ENCODE assay signal across 24 mouse cellular contexts in genomic region chr1:134080881-134081450, GRCm38 (mm10). TPM values are rescaled to one million over a fixed set of nuclear protein-coding genes. Genes with fewer than 3 reads are reported as not detected.
DNase-seq lines count a peak whose midpoint lies in the region; ATAC-seq and TF ChIP-seq lines count a peak whose summit lies in the region.
"Had no signal": no experiment of that assay in that cellular context is flagged by ENCODE, and none has a peak within 500 bp of the region (broad histone marks: within the 10 kb centered on the region; RNA-seq: fewer than 3 reads in every experiment).

No protein-coding gene starts in this region.

- H3K4me2 ChIP-seq in heart, embryonic 16.5 days (ENCODE audit: low read depth, low read length): no peak overlapping the region
- H3K4me2 ChIP-seq in liver, embryonic 16.5 days (ENCODE audit: low read depth, low read length): no peak overlapping the region
- H3K4me2 ChIP-seq: embryonic facial prominence, embryonic 12.5 days; forebrain, embryonic 15.5 days; hindbrain, embryonic 14.5 days; intestine, embryonic 15.5 days had no signal

- intact Hi-C loops in heart, postnatal 25 days (cut with DNase I): no loop called here
- intact Hi-C loops in left cerebral cortex, adult 2 months (cut with DNase I): no loop called here

- H3K9me3 ChIP-seq in heart, embryonic 16.5 days (replicated peaks; ENCODE audit: control insufficient read depth, low read length): no peaks in the 10 kb centered on the region
- H3K9me3 ChIP-seq in liver, embryonic 16.5 days (replicated peaks; ENCODE audit: control insufficient read depth, low read length): no peaks in the 10 kb centered on the region
- H3K9me3 ChIP-seq: embryonic facial prominence, embryonic 12.5 days; forebrain, embryonic 15.5 days; intestine, embryonic 15.5 days; limb, embryonic 10.5 days had no signal

- H3K4me1 ChIP-seq in heart, embryonic 16.5 days (ENCODE audit: control insufficient read depth, insufficient read depth, low read length): peaks cover 49% of the 10 kb centered on the region
- peaks cover 72% of the 10 kb centered on the region for H3K4me1 ChIP-seq in liver, embryonic 16.5 days (ENCODE audit: control insufficient read depth, low read depth, low read length)

- peak; percentile 49 for DNase-seq in cerebellum, adult 9-11 months
- no peak for DNase-seq in heart, postnatal 25 days (ENCODE audit: low spot score)
- DNase-seq in left cerebral cortex, adult 2 months (ENCODE audit: extremely low spot score in 1 of 2, low spot score in 2 of 2): no peak
- DNase-seq in left cerebral cortex, adult 11 months (ENCODE audit: low spot score): no peak
- DNase-seq in thymus, postnatal 4 days: no peak
- DNase-seq: adrenal gland, adult 8-10 months; cerebellum, adult 18-20 months; midbrain, embryonic 14.5 days; retina, postnatal 1 day; right cerebral cortex, postnatal 4 days; thymus, postnatal 36 days had no signal

- H3K27ac ChIP-seq in heart, embryonic 16.5 days (ENCODE audit: low read length): no peak overlapping the region
- H3K27ac ChIP-seq in left cerebral cortex, adult 2 months: peak overlapping the region; percentile 65; the same call in 1 of the 2 replicates
- H3K27ac ChIP-seq in liver, embryonic 16.5 days (ENCODE audit: low read length): peak overlapping the region; percentile 60
- H3K27ac ChIP-seq: embryonic facial prominence, embryonic 12.5 days; hindbrain, embryonic 14.5 days had no signal

- H3K36me3 ChIP-seq in heart, embryonic 16.5 days (ENCODE audit: control insufficient read depth, insufficient read depth): 0 out of 2 replicates have a peak, but pooled peaks cover 9% of the 10 kb centered on the region
- peaks cover 15% of the 10 kb centered on the region for H3K36me3 ChIP-seq in liver, embryonic 16.5 days (ENCODE audit: control insufficient read depth, insufficient read depth)
- H3K36me3 ChIP-seq: embryonic facial prominence, embryonic 12.5 days; forebrain, embryonic 15.5 days; intestine, embryonic 15.5 days had no signal

- no peak for ATAC-seq in cerebellum, adult (ENCODE audit: insufficient number of reproducible peaks, low FRiP score, low TSS enrichment)
- no peak for ATAC-seq in heart, embryonic 16.5 days (replicated peaks; ENCODE audit: extremely low read depth, insufficient read depth, low FRiP score)
- no peak for ATAC-seq in liver, embryonic 16.5 days (ENCODE audit: low read depth)
- ATAC-seq: forebrain, embryonic 15.5 days; intestine, embryonic 15.5 days had no signal

- TF ChIP-seq CTCF in left cerebral cortex, adult 2 months (IDR thresholded peaks at IDR 0.05): no peak

- 0 out of 2 replicates have a peak overlapping the region, but pooled peaks have one; percentile 7 for H3K9ac ChIP-seq in heart, embryonic 16.5 days (ENCODE audit: low read length)
- H3K9ac ChIP-seq in liver, embryonic 16.5 days (ENCODE audit: low read depth, low read length): peak overlapping the region; percentile 80; the same call in 1 of the 2 replicates
- H3K9ac ChIP-seq: embryonic facial prominence, embryonic 12.5 days; forebrain, embryonic 15.5 days; hindbrain, embryonic 14.5 days; intestine, embryonic 15.5 days had no signal

- H3K4me3 ChIP-seq in heart, embryonic 16.5 days (ENCODE audit: low read length): no peak overlapping the region
- no peak overlapping the region for H3K4me3 ChIP-seq in left cerebral cortex, adult 2 months
- H3K4me3 ChIP-seq in liver, embryonic 16.5 days (ENCODE audit: low read depth, low read length): no peak overlapping the region
- H3K4me3 ChIP-seq: embryonic facial prominence, embryonic 12.5 days; forebrain, embryonic 15.5 days; intestine, embryonic 15.5 days; layer of hippocampus, adult 2 months; limb, embryonic 10.5 days had no signal

- no peaks in the 10 kb centered on the region for H3K27me3 ChIP-seq in heart, embryonic 16.5 days (ENCODE audit: control insufficient read depth, insufficient read depth, low read length)
- no peaks in the 10 kb centered on the region for H3K27me3 ChIP-seq in liver, embryonic 16.5 days (ENCODE audit: control insufficient read depth, insufficient read depth, low read depth, low read length)
- H3K27me3 ChIP-seq: embryonic facial prominence, embryonic 12.5 days; forebrain, embryonic 15.5 days; intestine, embryonic 15.5 days had no signal

- 75% methylated on average over 5 of the region's 5 CpGs for WGBS in heart, embryonic 16.5 days
- WGBS in liver, embryonic 16.5 days (ENCODE audit: insufficient replicate concordance): 71% methylated on average over 5 of the region's 5 CpGs

RNA-seq across cellular contexts. Expression of gene Btg2, which starts 2.0 kb away (rescaled TPM):
- polyA plus RNA-seq in heart, embryonic 16.5 days (2015; fragmentation: Nextera tagmentation; extraction: Ambion mirVana): 49.5 and 50.9 TPM in 2 replicates
- total RNA-seq in heart, postnatal 25 days (2021): 10 to 100 TPM; 25.7 to 29.2 TPM
- total RNA-seq in left cerebral cortex, adult 2 months (2021): 10 to 100 TPM; 26.2 to 28.3 TPM
- polyA plus RNA-seq in liver, embryonic 16.5 days (2015; fragmentation: Nextera tagmentation; extraction: Ambion mirVana): 107 and 109 TPM in 2 replicates

RNA-seq across cellular contexts. Expression of gene Chit1, which starts 30.1 kb away (rescaled TPM):
- 0.31 and 0.46 TPM in 2 replicates for polyA plus RNA-seq in heart, embryonic 16.5 days (2015; fragmentation: Nextera tagmentation; extraction: Ambion mirVana)
- total RNA-seq in heart, postnatal 25 days (2021): not detected
- not detected for total RNA-seq in left cerebral cortex, adult 2 months (2021)
- 0.19 and 0.20 TPM in 2 replicates for polyA plus RNA-seq in liver, embryonic 16.5 days (2015; fragmentation: Nextera tagmentation; extraction: Ambion mirVana)
- total RNA-seq: left cerebral cortex, adult 18-20 months had no signal
- polyA plus RNA-seq: embryonic facial prominence, embryonic 12.5 days; intestine, embryonic 15.5 days; limb, embryonic 10.5 days; midbrain, embryonic 14.5 days had no signal

RNA-seq across cellular contexts. Expression of gene Fmod, which starts 43.9 kb away (rescaled TPM):
- 23.6 and 29.5 TPM in 2 replicates for polyA plus RNA-seq in heart, embryonic 16.5 days (2015; fragmentation: Nextera tagmentation; extraction: Ambion mirVana)
- total RNA-seq in heart, postnatal 25 days (2021): 10 to 100 TPM; 11.6 to 12.1 TPM
- 10 to 100 TPM; 15.8 to 23.8 TPM for total RNA-seq in left cerebral cortex, adult 2 months (2021)
- polyA plus RNA-seq in liver, embryonic 16.5 days (2015; fragmentation: Nextera tagmentation; extraction: Ambion mirVana): 2.2 and 3.3 TPM in 2 replicates
- total RNA-seq: CH12.LX; megakaryocyte, adult 5-6 weeks; neutrophil, adult 5-6 weeks had no signal
